Mouse (Mus musculus): ENCODE measurements around the gene Mipol1. TPM values are rescaled to one million over a fixed set of nuclear protein-coding genes. Genes with fewer than 3 reads are reported as not detected.

Gene Mipol1
- polyA plus RNA-seq, 1 experiment from 2014 or later, result 9.2 TPM

- no peaks in the 10 kb centered on the region for H3K9me3 ChIP-seq
- H3K27me3 ChIP-seq, result no peaks in the 10 kb centered on the region
- no peaks in the 10 kb centered on the region for H3K4me1 ChIP-seq
- no peaks in the 10 kb centered on the region for H3K36me3 ChIP-seq
- 55% methylated on average over 3 of the region's 3 CpGs for WGBS
- H3K4me2 ChIP-seq (replicated peaks), result no peak overlapping the region
- no peak overlapping the region for H3K9ac ChIP-seq
- H3K4me3 ChIP-seq, result no peak overlapping the region
- ATAC-seq (ENCODE audit: low FRiP score, low read depth), result no peak
- H3K27ac ChIP-seq, result no peak overlapping the region
Observed at GRCm38 (mm10) chr12:57281155-57282114, 51.2 kb downstream of the Mipol1 start.

DNA sequence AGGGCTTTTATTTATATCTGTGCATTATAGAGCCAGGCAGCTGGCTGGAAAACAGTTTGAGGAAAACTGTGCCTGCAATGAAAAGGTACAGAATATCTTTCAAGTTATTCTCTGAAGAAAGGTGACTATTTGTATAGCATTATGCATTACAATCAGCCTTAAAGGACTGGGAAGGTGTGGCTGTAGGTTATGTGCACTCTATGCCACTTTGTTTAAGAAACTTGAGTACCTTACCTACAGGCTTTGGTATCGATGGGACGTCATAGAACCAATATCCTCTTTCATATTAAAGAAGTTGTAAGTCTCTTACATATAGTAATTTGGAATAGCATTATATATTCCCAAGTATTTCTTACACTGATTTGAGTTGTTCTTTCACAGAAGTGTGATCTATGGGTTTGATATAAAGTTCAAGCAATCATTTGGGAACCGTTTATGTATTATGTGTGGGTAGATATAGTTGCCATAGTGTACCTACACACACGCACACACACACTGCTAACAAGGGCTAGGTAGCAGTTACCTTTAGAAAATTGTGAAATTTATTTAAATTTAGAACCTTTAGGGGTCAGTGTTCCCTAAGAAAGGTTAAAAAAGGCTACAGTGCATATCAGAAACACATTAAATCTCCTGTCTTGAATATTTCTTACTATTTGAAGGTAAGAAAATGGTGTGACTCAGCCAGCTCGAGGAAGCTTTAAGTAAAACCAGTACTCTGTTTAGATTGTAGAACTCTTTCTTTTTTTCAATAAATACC lies 55.3 kb downstream of the Mipol1 start:
- Histone ChIP-seq H3K9me3 (no peaks in the 10 kb centered on the region), H3K27ac (no peak overlapping the region), H3K4me2 (replicated peaks) (no peak overlapping the region), H3K4me1 (no peaks in the 10 kb centered on the region), H3K9ac (no peak overlapping the region), H3K36me3 (no peaks in the 10 kb centered on the region), H3K27me3 (no peaks in the 10 kb centered on the region), H3K4me3 (no peak overlapping the region)
- 81% methylated on average over 5 of the region's 5 CpGs for WGBS
- ATAC-seq (ENCODE audit: low FRiP score, low read depth), result no peak

GRCm38 (mm10) chr12:57307337-57307736 lies 77.1 kb downstream of the Mipol1 start:
- H3K36me3 ChIP-seq, result no peaks in the 10 kb centered on the region
- WGBS, result 95% methylated on average over 4 of the region's 4 CpGs
- no peak overlapping the region for H3K27ac ChIP-seq
- H3K27me3 ChIP-seq, result no peaks in the 10 kb centered on the region
- no peak for ATAC-seq (ENCODE audit: low FRiP score, low read depth)
- no peaks in the 10 kb centered on the region for H3K4me1 ChIP-seq
- H3K4me3 ChIP-seq, result no peak overlapping the region
- H3K9me3 ChIP-seq, result no peaks in the 10 kb centered on the region
- H3K9ac ChIP-seq, result no peak overlapping the region
- H3K4me2 ChIP-seq (replicated peaks), result no peak overlapping the region

- Histone ChIP-seq H3K9ac (no peak overlapping the region), H3K36me3 (no peaks in the 10 kb centered on the region), H3K27ac (no peak overlapping the region), H3K27me3 (no peaks in the 10 kb centered on the region), H3K4me3 (no peak overlapping the region), H3K9me3 (no peaks in the 10 kb centered on the region), H3K4me2 (replicated peaks) (no peak overlapping the region), H3K4me1 (no peaks in the 10 kb centered on the region)
- no peak for ATAC-seq (ENCODE audit: low FRiP score, low read depth)
- 93% methylated on average over 1 of the region's 1 CpGs for WGBS
Observed at GRCm38 (mm10) chr12:57307748-57308147, 77.5 kb downstream of the Mipol1 start.

GRCm38 (mm10) chr12:57339053-57339452 lies 108.8 kb downstream of the Mipol1 start:
- 88% methylated on average over 1 of the region's 1 CpGs for WGBS
- no peak overlapping the region for H3K27ac ChIP-seq

GRCm38 (mm10) chr12:57340111-57340510 lies 109.9 kb downstream of the Mipol1 start:
- Histone ChIP-seq H3K9ac (no peak overlapping the region), H3K27me3 (no peaks in the 10 kb centered on the region), H3K9me3 (0 out of 2 replicates have a peak, but pooled peaks cover 5% of the 10 kb centered on the region), H3K27ac (no peak overlapping the region), H3K4me2 (replicated peaks) (no peak overlapping the region), H3K36me3 (no peaks in the 10 kb centered on the region), H3K4me3 (no peak overlapping the region), H3K4me1 (no peaks in the 10 kb centered on the region)
- ATAC-seq (ENCODE audit: low FRiP score, low read depth), result no peak
- WGBS, result 86% methylated on average over 2 of the region's 2 CpGs

More at GRCm38 (mm10) chr12:57339053-57339452, 108.8 kb downstream of the Mipol1 start:
- H3K9me3 ChIP-seq, result 0 out of 2 replicates have a peak, but pooled peaks cover 5% of the 10 kb centered on the region
- H3K9ac ChIP-seq, result no peak overlapping the region
- H3K4me2 ChIP-seq (replicated peaks), result no peak overlapping the region
- H3K27me3 ChIP-seq, result no peaks in the 10 kb centered on the region
- no peaks in the 10 kb centered on the region for H3K4me1 ChIP-seq
- H3K4me3 ChIP-seq, result no peak overlapping the region
- no peaks in the 10 kb centered on the region for H3K36me3 ChIP-seq
- ATAC-seq (ENCODE audit: low FRiP score, low read depth), result no peak

DNA sequence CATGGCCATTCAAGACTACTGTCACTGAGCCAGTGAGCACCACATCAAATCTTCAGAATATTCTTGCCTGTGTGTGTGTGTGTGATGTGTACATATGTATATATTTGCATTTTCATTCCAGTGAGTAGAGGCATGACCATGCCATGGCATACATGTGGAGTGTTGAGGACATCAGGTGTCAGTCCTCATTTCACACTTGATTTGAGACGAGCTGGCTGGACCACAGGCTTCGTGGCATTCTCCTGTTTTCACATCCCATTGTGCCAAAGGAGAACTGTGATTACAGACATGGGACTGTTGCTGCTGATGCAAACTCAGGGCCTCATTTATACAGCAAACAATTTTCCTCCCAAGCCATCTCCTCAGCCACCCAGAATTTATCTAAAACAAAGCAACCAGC lies 132.5 kb downstream of the Mipol1 start:
- WGBS, result 88% methylated on average over 2 of the region's 2 CpGs
- Histone ChIP-seq H3K27ac (no peak overlapping the region), H3K27me3 (no peaks in the 10 kb centered on the region), H3K9ac (no peak overlapping the region), H3K9me3 (no peaks in the 10 kb centered on the region), H3K4me1 (no peaks in the 10 kb centered on the region), H3K36me3 (no peaks in the 10 kb centered on the region), H3K4me3 (no peak overlapping the region), H3K4me2 (replicated peaks) (no peak overlapping the region)
- ATAC-seq (ENCODE audit: low FRiP score, low read depth), result no peak

DNA sequence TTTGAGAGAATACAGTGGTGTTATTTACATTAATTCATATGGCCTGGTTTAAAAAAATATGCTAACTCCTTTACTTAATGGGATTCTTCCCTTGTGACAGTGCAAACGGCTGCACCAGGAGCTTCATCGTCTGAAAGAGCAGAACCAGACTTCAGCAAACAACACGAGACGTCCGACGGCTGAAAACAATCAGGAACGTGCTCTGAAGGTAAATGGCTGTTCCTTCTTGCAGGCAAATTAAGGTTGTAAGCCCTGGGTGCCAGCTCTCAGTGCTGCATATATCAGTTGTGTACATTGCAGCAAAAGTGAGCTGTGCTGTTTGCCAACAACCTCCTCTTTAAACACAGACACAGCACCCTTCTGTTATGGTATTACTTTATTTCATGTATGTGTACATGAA lies 133.8 kb downstream of the Mipol1 start:
- no peaks in the 10 kb centered on the region for H3K9me3 ChIP-seq
- H3K4me1 ChIP-seq, result no peaks in the 10 kb centered on the region
- H3K4me3 ChIP-seq, result no peak overlapping the region
- H3K4me2 ChIP-seq (replicated peaks), result no peak overlapping the region
- H3K36me3 ChIP-seq, result peaks cover 4% of the 10 kb centered on the region; the same call in 1 of the 2 replicates
- WGBS, result 76% methylated on average over 7 of the region's 7 CpGs
- no peak overlapping the region for H3K27ac ChIP-seq
- no peak for ATAC-seq (ENCODE audit: low FRiP score, low read depth)
- H3K9ac ChIP-seq, result no peak overlapping the region
- no peaks in the 10 kb centered on the region for H3K27me3 ChIP-seq

- H3K4me1 ChIP-seq, result no peaks in the 10 kb centered on the region
- no peak overlapping the region for H3K4me2 ChIP-seq (replicated peaks)
- no peak overlapping the region for H3K27ac ChIP-seq
- H3K9me3 ChIP-seq, result no peaks in the 10 kb centered on the region
- peaks cover 4% of the 10 kb centered on the region; the same call in 1 of the 2 replicates for H3K36me3 ChIP-seq
- H3K9ac ChIP-seq, result no peak overlapping the region
- H3K4me3 ChIP-seq, result no peak overlapping the region
- WGBS, result 85% methylated on average over 3 of the region's 3 CpGs
- no peaks in the 10 kb centered on the region for H3K27me3 ChIP-seq
- no peak for ATAC-seq (ENCODE audit: low FRiP score, low read depth)
Observed at GRCm38 (mm10) chr12:57371790-57372547, 141.7 kb downstream of the Mipol1 start.

GRCm38 (mm10) chr12:57382797-57383196 lies 152.6 kb downstream of the Mipol1 start:
- no peak overlapping the region for H3K4me3 ChIP-seq
- H3K36me3 ChIP-seq, result no peaks in the 10 kb centered on the region
- WGBS, result 33% methylated on average over 6 of the region's 6 CpGs
- H3K27ac ChIP-seq, result no peak overlapping the region
- H3K9me3 ChIP-seq, result no peaks in the 10 kb centered on the region
- no peak overlapping the region for H3K9ac ChIP-seq
- ATAC-seq (ENCODE audit: low FRiP score, low read depth), result peak; percentile 32; the same call in 1 of the 2 replicates
- 0 out of 2 replicates have a peak, but pooled peaks cover 2% of the 10 kb centered on the region for H3K4me1 ChIP-seq
- H3K27me3 ChIP-seq, result no peaks in the 10 kb centered on the region
- H3K4me2 ChIP-seq (replicated peaks), result no peak overlapping the region

- H3K9me3 ChIP-seq, result no peaks in the 10 kb centered on the region
- H3K4me1 ChIP-seq, result 0 out of 2 replicates have a peak, but pooled peaks cover 2% of the 10 kb centered on the region
- no peaks in the 10 kb centered on the region for H3K27me3 ChIP-seq
- H3K36me3 ChIP-seq, result no peaks in the 10 kb centered on the region
- no peak overlapping the region for H3K27ac ChIP-seq
- no peak overlapping the region for H3K4me3 ChIP-seq
- no peak overlapping the region for H3K4me2 ChIP-seq (replicated peaks)
- WGBS, result 84% methylated on average over 2 of the region's 2 CpGs
- no peak overlapping the region for H3K9ac ChIP-seq
- ATAC-seq (ENCODE audit: low FRiP score, low read depth), result no peak
Observed at GRCm38 (mm10) chr12:57387588-57388292, 157.5 kb downstream of the Mipol1 start.

All from limb, embryonic 13.5 days (tissue).